Mouse (Mus musculus) embryonic facial prominence, embryonic 14.5 days (tissue): Measurements from ENCODE around the gene Msn. TPM values are rescaled to one million over a fixed set of nuclear protein-coding genes. Genes with fewer than 3 reads are reported as not detected.
A peak's percentile ranks its signal among the peaks of the same experiment; 100 is the strongest.
"Not testable (repeated sequence)": the region's sequence is repeated elsewhere in the genome, so short reads cannot be mapped to it uniquely, and the experiment has no call there.

Experiments used
- ATAC-seq: fragments of 200-750 bp; cut with Nextera tagmentation; 2 replicates; pipeline ENCODE4 v1.8.0; 2017; ENCODE audit warnings: low read depth, moderate number of reproducible peaks, moderate TSS enrichment
- DNase-seq: peaks from one replicate; pipeline ENCODE4 v3.0.0-alpha.2; 2015; ENCODE audit warnings: low spot score
- H3K27ac ChIP-seq: fragments of 300-500 bp; sonication (generic); replicated peaks from 2 replicates; pipeline ENCODE4 v1.5.1; 2014; ENCODE audit warnings: low read depth, mild to moderate bottlenecking, low read length, moderate library complexity
- H3K27me3 ChIP-seq: fragments of 300-500 bp; sonication (generic); replicated peaks from 2 replicates; pipeline ENCODE4 v1.6.1; 2014; ENCODE audit warnings: low read length; ENCODE audit not compliant: control insufficient read depth, insufficient read depth
- H3K36me3 ChIP-seq: fragments of 300-500 bp; sonication (generic); 2 replicates; pipeline ENCODE4 v1.6.1; 2014; ENCODE audit warnings: low read length, mixed read lengths; ENCODE audit not compliant: control insufficient read depth, insufficient read depth
- H3K4me1 ChIP-seq: fragments of 300-500 bp; sonication (generic); 2 replicates; pipeline ENCODE4 v1.6.1; 2014; ENCODE audit warnings: antibody characterized with exemption, low read length; ENCODE audit not compliant: control insufficient read depth, insufficient read depth
- H3K4me2 ChIP-seq: fragments of 300-500 bp; sonication (generic); 2 replicates; pipeline ENCODE4 v1.6.1; 2014; ENCODE audit warnings: low read depth, mild to moderate bottlenecking, low read length, moderate library complexity, mixed read lengths
- H3K4me3 ChIP-seq: fragments of 300-500 bp; sonication (generic); 2 replicates; pipeline ENCODE4 v1.5.1; 2014; ENCODE audit warnings: low read depth, mild to moderate bottlenecking, low read length
- H3K9ac ChIP-seq: fragments of 300-500 bp; sonication (generic); 2 replicates; pipeline ENCODE4 v1.6.1; 2014; ENCODE audit warnings: low read depth, mild to moderate bottlenecking, low read length, moderate library complexity, mixed read lengths
- H3K9me3 ChIP-seq: fragments of 300-500 bp; sonication (generic); 2 replicates; pipeline ENCODE4 v1.6.1; 2016; ENCODE audit warnings: low read length; ENCODE audit not compliant: control insufficient read depth
- WGBS: fragments of 180-500 bp; shearing (Covaris S2); extraction: QIAGEN DNeasy Blood & Tissue Kit; methylation state at CpG from one replicate; pipeline ENCODE4 v1.1.7; 2014; 5-methylcytosine and 5-hydroxymethylcytosine counted together
- polyA plus RNA-seq: library from polyadenylated mRNA; unstranded; fragments of >200 nt; fragmentation: Nextera tagmentation; extraction: Ambion mirVana; gene quantifications from 2 replicates; pipeline ENCODE4 v1.2.1, GENCODE M21; 2014

Gene Msn
- polyA plus RNA-seq, 1 experiment from 2014 or later, result 129 TPM

DNA sequence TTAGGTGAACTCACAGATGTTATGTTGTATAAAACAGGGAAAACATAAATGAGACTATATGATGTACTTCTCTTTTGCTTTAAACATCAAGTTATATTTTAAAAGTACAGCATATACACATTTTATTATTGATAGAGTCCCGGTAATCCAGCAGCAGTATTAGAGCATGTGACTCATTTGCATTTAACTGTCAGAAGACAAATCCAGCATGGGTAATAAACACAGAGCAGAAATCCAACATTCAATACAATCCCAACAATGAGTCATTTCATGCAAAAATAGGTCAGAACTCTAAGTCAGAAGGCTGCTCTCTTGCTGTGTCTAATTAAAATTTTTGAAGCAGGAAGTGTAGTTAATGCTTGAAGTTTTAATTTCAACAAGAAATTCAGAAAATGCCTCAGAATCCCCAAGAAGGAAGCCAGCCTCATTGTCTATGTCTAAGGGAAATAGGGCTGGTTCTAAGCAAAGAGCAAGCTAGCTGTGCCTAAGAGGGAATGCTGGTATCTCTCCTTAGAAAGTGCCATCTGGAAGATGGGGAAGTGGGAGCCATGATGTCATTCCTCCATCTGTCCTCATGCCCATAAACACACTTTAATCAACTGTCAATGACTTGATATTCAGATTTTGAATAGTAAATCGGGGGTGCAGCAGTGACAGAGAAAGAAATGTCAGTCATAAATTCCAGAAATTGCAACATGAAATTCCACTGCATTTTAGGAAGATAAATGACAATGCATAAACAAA, 76.0 kb downstream of the Msn start:
- WGBS, result 71% methylated on average over 2 of the region's 2 CpGs
- Histone ChIP-seq H3K9me3 (no peaks in the 10 kb centered on the region), H3K27ac (no peak overlapping the region), H3K4me3 (no peak overlapping the region), H3K4me2 (no peak overlapping the region), H3K36me3 (peaks cover 7% of the 10 kb centered on the region; the same call in 1 of the 2 replicates), H3K27me3 (no peaks in the 10 kb centered on the region; the same call in 1 of the 2 replicates), H3K9ac (no peak overlapping the region), H3K4me1 (no peaks in the 10 kb centered on the region)
- DNase-seq, result no peak
- no peak for ATAC-seq

DNA sequence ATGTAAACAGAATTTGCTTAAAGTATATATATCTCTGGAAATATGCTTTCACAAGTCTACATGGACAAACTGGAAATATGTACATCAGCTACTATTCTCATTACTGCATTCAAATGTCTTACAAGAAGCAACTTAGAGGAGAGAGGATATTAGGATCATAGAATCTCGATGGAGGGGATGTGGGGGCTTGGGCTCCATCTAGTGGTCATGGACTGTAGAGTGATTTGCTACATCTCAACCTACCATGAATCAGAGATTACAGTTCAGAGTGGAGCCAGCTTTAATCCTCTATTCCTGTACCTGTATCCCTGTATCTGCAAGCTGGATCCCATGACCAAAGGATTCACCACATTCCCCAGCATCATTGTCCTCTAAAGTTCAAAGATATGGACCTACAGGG, 82.6 kb downstream of the Msn start:
- H3K9me3 ChIP-seq, result no peaks in the 10 kb centered on the region
- H3K27ac ChIP-seq, result no peak overlapping the region
- H3K36me3 ChIP-seq, result no peaks in the 10 kb centered on the region
- H3K4me2 ChIP-seq, result no peak overlapping the region
- WGBS, result 6% methylated on average over 1 of the region's 1 CpGs
- no peaks in the 10 kb centered on the region for H3K27me3 ChIP-seq
- no peak overlapping the region for H3K9ac ChIP-seq
- H3K4me1 ChIP-seq, result no peaks in the 10 kb centered on the region
- DNase-seq (peak; percentile 39), ATAC-seq (no peak)
- no peak overlapping the region for H3K4me3 ChIP-seq

DNA sequence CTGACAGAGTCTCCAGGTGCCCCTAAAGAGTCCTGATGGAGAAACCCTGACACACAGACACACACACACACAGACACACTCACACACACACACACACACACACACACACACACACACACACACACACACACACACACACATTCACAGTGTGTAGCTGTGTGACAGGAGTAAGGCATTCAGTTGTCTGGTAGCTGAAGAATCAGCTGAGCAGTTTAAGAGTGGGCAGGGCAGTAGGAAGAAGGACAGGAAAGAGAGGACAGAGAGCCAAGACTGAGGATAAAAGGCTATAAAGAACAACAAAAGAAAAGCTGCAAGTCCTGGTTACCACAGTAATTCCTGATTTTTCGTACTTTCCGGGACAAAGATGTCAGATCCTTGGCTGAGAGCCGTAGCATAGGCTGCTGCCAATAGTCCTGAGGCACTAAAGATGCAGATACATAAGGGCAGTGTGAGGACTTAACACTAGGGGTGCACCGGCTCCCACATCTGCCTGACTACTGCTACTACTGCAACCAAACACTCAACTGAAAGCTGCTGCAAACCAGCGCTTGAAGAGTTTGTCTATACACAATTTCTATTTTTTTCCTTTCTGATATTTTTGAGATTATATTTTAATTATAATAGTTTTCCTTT, 88.4 kb downstream of the Msn start:
- Histone ChIP-seq H3K9ac (no peak overlapping the region), H3K4me3 (no peak overlapping the region), H3K27me3 (no peaks in the 10 kb centered on the region), H3K4me2 (no peak overlapping the region), H3K36me3 (no peaks in the 10 kb centered on the region), H3K4me1 (no peaks in the 10 kb centered on the region), H3K9me3 (no peaks in the 10 kb centered on the region), H3K27ac (no peak overlapping the region)
- ATAC-seq (no peak; the same call in 1 of the 2 replicates), DNase-seq (peak; percentile 2)
- WGBS, result 68% methylated on average over 5 of the region's 5 CpGs

DNA sequence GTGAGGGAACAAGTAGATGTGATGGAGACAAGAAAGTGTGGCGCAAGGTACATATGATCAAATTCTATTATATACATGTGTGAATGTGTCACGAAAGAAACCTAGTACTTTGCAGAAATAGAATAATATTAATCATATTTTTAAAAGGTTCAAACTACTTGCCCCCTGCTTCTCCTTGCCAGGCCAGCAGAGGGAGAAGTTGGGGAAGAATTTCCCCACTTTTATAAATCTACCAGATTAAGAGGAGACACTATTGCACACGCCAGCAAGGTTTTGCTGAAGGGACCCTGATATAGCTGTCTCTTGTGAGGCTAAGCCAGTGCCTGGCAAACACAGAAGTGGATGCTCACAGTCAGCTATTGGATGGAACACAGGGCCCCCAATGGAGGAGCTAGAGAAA, 109.3 kb downstream of the Msn start:
- not testable (repeated sequence) for H3K9me3 ChIP-seq, H3K27me3 ChIP-seq, H3K4me3 ChIP-seq, H3K4me2 ChIP-seq, DNase-seq, H3K4me1 ChIP-seq, ATAC-seq, H3K36me3 ChIP-seq, H3K9ac ChIP-seq, H3K27ac ChIP-seq
- 76% methylated on average over 3 of the region's 3 CpGs for WGBS

DNA sequence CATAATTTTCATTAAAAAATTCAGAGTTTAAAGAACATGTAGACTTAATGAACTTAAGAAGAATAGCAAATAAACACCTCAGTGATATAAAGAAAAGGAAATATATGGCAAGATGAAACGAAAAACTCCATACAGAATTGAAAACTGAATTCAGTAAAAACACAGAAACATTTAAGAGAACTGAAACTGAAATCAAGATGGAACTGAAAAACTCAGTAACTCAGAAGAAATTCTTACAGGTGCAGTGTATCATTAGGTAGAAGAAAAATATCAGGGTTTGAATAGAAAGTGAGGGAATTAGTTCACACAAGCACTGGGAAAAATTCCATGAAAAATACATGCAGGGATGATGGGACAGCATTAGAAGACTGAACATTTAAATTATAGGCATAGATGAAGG, 111.0 kb downstream of the Msn start:
- H3K4me1 ChIP-seq, result no peaks in the 10 kb centered on the region
- H3K4me3 ChIP-seq, result no peak overlapping the region
- H3K9me3 ChIP-seq, result no peaks in the 10 kb centered on the region
- no peaks in the 10 kb centered on the region for H3K27me3 ChIP-seq
- WGBS, result 47% methylated on average over 1 of the region's 1 CpGs
- ATAC-seq (no peak), DNase-seq (no peak)
- no peak overlapping the region for H3K27ac ChIP-seq
- no peak overlapping the region for H3K4me2 ChIP-seq
- H3K36me3 ChIP-seq, result no peaks in the 10 kb centered on the region
- no peak overlapping the region for H3K9ac ChIP-seq

DNA sequence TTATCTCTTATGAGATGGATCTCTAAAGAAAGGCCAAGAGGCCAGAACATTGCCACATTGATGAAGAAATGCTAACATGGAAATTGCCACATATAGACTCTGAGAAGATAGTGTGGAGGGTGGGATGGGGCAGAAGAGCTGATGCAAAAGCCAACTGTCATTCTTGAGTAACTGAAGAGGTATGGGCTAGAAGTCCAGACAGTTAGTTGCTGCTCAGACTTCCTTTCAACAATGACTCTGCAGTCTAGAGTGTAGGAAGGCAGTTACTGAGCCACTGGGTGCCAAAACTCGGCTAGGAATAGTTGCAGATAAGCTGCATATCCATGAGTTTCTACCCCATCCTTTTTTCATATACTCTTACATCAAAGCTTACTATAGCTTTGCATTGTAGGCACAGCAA, 122.2 kb downstream of the Msn start:
- H3K36me3 ChIP-seq, result no peaks in the 10 kb centered on the region
- H3K9me3 ChIP-seq, result no peaks in the 10 kb centered on the region
- ATAC-seq (no peak), DNase-seq (no peak)
- no peak overlapping the region for H3K4me3 ChIP-seq
- H3K27ac ChIP-seq, result no peak overlapping the region
- H3K9ac ChIP-seq, result no peak overlapping the region
- 57% methylated on average over 1 of the region's 1 CpGs for WGBS
- no peak overlapping the region for H3K4me2 ChIP-seq
- H3K4me1 ChIP-seq, result no peaks in the 10 kb centered on the region
- H3K27me3 ChIP-seq, result no peaks in the 10 kb centered on the region

Other genes with a start within 250 kb of the Msn start
- gene Las1l, start 139.1 kb upstream of the Msn start, polyA plus RNA-seq, result 31.3 and 38.9 TPM in 2 replicates
- not detected in 2 replicates for gene Vsig4, start 197.4 kb downstream of the Msn start, polyA plus RNA-seq